Mouse (Mus musculus) adipocyte (in vitro differentiated cells): ENCODE measurements at regions not wholly inside any gene's neighbourhood (a gene's known extent, or its start where the extent isn't known, plus 50 kb on each side); places are given as distances from the start of the nearest gene placed in this dataset.

ENCODE experiments used
- DNase-seq: peaks from one replicate; pipeline ENCODE4 v3.0.0-alpha.2; 2016; ENCODE audit warnings: low spot score

GRCm38 (mm10) chr3:125813798-125814197 lies 124.6 kb downstream of the Ugt8a start:
- no peak for DNase-seq

DNA sequence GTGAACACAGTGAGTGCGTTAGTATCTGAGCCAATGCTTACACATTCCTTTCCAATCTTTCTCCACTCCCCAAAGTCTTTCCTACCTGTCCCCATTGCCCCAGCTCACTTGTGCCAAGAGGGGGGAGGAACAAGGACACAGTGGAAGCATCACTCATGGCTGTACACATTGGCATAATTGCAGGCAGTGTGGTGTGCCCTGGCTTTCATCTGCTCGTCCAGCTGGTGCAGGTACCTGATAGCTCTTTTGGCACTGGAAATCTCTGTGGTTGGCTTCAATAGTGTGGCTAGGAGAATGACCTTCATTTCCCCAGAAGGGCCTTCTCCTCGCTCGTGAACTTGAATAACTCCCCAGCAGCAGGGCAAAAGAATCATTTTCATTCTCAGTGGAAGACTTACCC lies 125.6 kb downstream of the Ugt8a start:
- DNase-seq, result no peak

DNA sequence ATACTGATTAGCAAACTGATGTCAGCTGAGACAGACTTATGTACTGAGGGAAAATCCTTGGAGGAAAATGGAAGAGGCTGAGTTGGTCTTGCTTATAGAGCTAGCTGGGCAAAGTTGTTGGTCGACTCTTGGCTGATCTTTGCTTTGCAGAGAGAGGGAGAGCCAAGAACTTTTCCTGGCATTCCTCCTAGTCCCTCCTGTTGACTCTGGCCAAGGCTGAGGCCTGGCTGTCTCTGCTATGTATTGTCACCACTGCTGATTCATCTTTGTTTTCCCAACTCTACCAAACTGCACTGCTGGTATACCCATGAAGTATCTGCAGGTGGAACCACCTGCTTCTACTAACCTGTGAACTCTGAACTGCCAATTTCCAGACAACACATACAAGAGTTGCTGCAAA lies 143.8 kb downstream of the Ugt8a start:
- DNase-seq, result peak; percentile 53

- DNase-seq, result no peak
Observed at GRCm38 (mm10) chr3:125781357-125781756, 157.1 kb downstream of the Ugt8a start.

- DNase-seq, result no peak
Observed at GRCm38 (mm10) chr3:125780251-125780650, 158.2 kb downstream of the Ugt8a start.
